Mouse (Mus musculus): ENCODE results near the gene Gm17402. TPM values are rescaled to one million over a fixed set of nuclear protein-coding genes. Genes with fewer than 3 reads are reported as not detected.

Gm17402 gene
- polyA plus RNA-seq (2012; rRNA removed), result not detected in 2 replicates

GRCm38 (mm10) chr3:67375063-67375462 is at the start of gene Gm17402:
Gene Gm17402 (minus strand): TSS chr3:67375163.
- no peaks in the 10 kb centered on the region for H3K36me3 ChIP-seq (ENCODE audit: control insufficient read depth, insufficient read depth, low read length)
- H3K27ac ChIP-seq (ENCODE audit: control insufficient read depth, insufficient read depth, low read depth, low read length), result peak within 1 kb of the TSS; percentile 88
- peak within 1 kb of the TSS; percentile 93 for H3K4me3 ChIP-seq (ENCODE audit: control insufficient read depth, low read depth, low read length)
- peaks cover 2% of the 10 kb centered on the region; the same call in 1 of the 2 replicates for H3K4me1 ChIP-seq (ENCODE audit: control insufficient read depth, insufficient read depth, low read length)
- H3K27me3 ChIP-seq (ENCODE audit: control insufficient read depth, insufficient read depth, low read length), result no peaks in the 10 kb centered on the region
- TF ChIP-seq CTCF (IDR thresholded peaks at IDR 0.05; ENCODE audit: control insufficient read depth, insufficient read depth, insufficient replicate concordance, low read depth, low read length) (no peak), POLR2A (IDR thresholded peaks at IDR 0.05; ENCODE audit: control insufficient read depth, low read depth, low read length) (no peak)

GRCm38 (mm10) chr3:67378215-67378614 is 3.3 kb upstream of the Gm17402 start:
- H3K27ac ChIP-seq (ENCODE audit: control insufficient read depth, insufficient read depth, low read depth, low read length), result no peak overlapping the region
- peaks cover 2% of the 10 kb centered on the region; the same call in 1 of the 2 replicates for H3K4me1 ChIP-seq (ENCODE audit: control insufficient read depth, insufficient read depth, low read length)
- no peaks in the 10 kb centered on the region for H3K36me3 ChIP-seq (ENCODE audit: control insufficient read depth, insufficient read depth, low read length)
- TF ChIP-seq CTCF (IDR thresholded peaks at IDR 0.05; ENCODE audit: control insufficient read depth, insufficient read depth, insufficient replicate concordance, low read depth, low read length) (no peak), POLR2A (IDR thresholded peaks at IDR 0.05; ENCODE audit: control insufficient read depth, low read depth, low read length) (no peak)
- H3K4me3 ChIP-seq (ENCODE audit: control insufficient read depth, low read depth, low read length), result no peak overlapping the region; the same call in 1 of the 2 replicates
- no peaks in the 10 kb centered on the region for H3K27me3 ChIP-seq (ENCODE audit: control insufficient read depth, insufficient read depth, low read length)

GRCm38 (mm10) chr3:67374360-67374778 is 594 bp downstream of the Gm17402 start:
- Histone ChIP-seq H3K36me3 (ENCODE audit: control insufficient read depth, insufficient read depth, low read length) (no peaks in the 10 kb centered on the region), H3K4me1 (ENCODE audit: control insufficient read depth, insufficient read depth, low read length) (peaks cover 2% of the 10 kb centered on the region; the same call in 1 of the 2 replicates), H3K27me3 (ENCODE audit: control insufficient read depth, insufficient read depth, low read length) (no peaks in the 10 kb centered on the region), H3K4me3 (ENCODE audit: control insufficient read depth, low read depth, low read length) (peak overlapping the region; percentile 93), H3K27ac (ENCODE audit: control insufficient read depth, insufficient read depth, low read depth, low read length) (peak overlapping the region; percentile 88)
- no peak for TF ChIP-seq CTCF (IDR thresholded peaks at IDR 0.05; ENCODE audit: control insufficient read depth, insufficient read depth, insufficient replicate concordance, low read depth, low read length)
- TF ChIP-seq POLR2A (IDR thresholded peaks at IDR 0.05; ENCODE audit: control insufficient read depth, low read depth, low read length), result no peak

- peak within 1 kb of the TSS; percentile 93 for H3K4me3 ChIP-seq (ENCODE audit: control insufficient read depth, low read depth, low read length)
- no peaks in the 10 kb centered on the region for H3K27me3 ChIP-seq (ENCODE audit: control insufficient read depth, insufficient read depth, low read length)
- H3K4me1 ChIP-seq (ENCODE audit: control insufficient read depth, insufficient read depth, low read length), result peaks cover 2% of the 10 kb centered on the region; the same call in 1 of the 2 replicates
- H3K36me3 ChIP-seq (ENCODE audit: control insufficient read depth, insufficient read depth, low read length), result no peaks in the 10 kb centered on the region
- TF ChIP-seq CTCF (IDR thresholded peaks at IDR 0.05; ENCODE audit: control insufficient read depth, insufficient read depth, insufficient replicate concordance, low read depth, low read length) (no peak), POLR2A (IDR thresholded peaks at IDR 0.05; ENCODE audit: control insufficient read depth, low read depth, low read length) (peak; percentile 97)
- peak within 1 kb of the TSS; percentile 88 for H3K27ac ChIP-seq (ENCODE audit: control insufficient read depth, insufficient read depth, low read depth, low read length)
Observed at GRCm38 (mm10) chr3:67373872-67374271, 1.1 kb downstream of the Gm17402 start, which contains the start of gene Mlf1. Gene Mlf1 (plus strand): TSS chr3:67374097.

- Histone ChIP-seq H3K27me3 (ENCODE audit: control insufficient read depth, insufficient read depth, low read length) (no peaks in the 10 kb centered on the region), H3K36me3 (ENCODE audit: control insufficient read depth, insufficient read depth, low read length) (no peaks in the 10 kb centered on the region), H3K4me1 (ENCODE audit: control insufficient read depth, insufficient read depth, low read length) (peaks cover 2% of the 10 kb centered on the region; the same call in 1 of the 2 replicates), H3K27ac (ENCODE audit: control insufficient read depth, insufficient read depth, low read depth, low read length) (no peak overlapping the region), H3K4me3 (ENCODE audit: control insufficient read depth, low read depth, low read length) (peak overlapping the region; percentile 58)
- TF ChIP-seq POLR2A (IDR thresholded peaks at IDR 0.05; ENCODE audit: control insufficient read depth, low read depth, low read length), result no peak
- no peak for TF ChIP-seq CTCF (IDR thresholded peaks at IDR 0.05; ENCODE audit: control insufficient read depth, insufficient read depth, insufficient replicate concordance, low read depth, low read length)
Observed at GRCm38 (mm10) chr3:67372781-67373180, 2.2 kb downstream of the Gm17402 start.

GRCm38 (mm10) chr3:67372194-67372593 is 2.8 kb downstream of the Gm17402 start:
- no peaks in the 10 kb centered on the region for H3K36me3 ChIP-seq (ENCODE audit: control insufficient read depth, insufficient read depth, low read length)
- no peaks in the 10 kb centered on the region for H3K27me3 ChIP-seq (ENCODE audit: control insufficient read depth, insufficient read depth, low read length)
- H3K4me1 ChIP-seq (ENCODE audit: control insufficient read depth, insufficient read depth, low read length), result peaks cover 2% of the 10 kb centered on the region; the same call in 1 of the 2 replicates
- TF ChIP-seq POLR2A (IDR thresholded peaks at IDR 0.05; ENCODE audit: control insufficient read depth, low read depth, low read length) (no peak), CTCF (IDR thresholded peaks at IDR 0.05; ENCODE audit: control insufficient read depth, insufficient read depth, insufficient replicate concordance, low read depth, low read length) (no peak)
- no peak overlapping the region for H3K27ac ChIP-seq (ENCODE audit: control insufficient read depth, insufficient read depth, low read depth, low read length)
- no peak overlapping the region for H3K4me3 ChIP-seq (ENCODE audit: control insufficient read depth, low read depth, low read length)

- no peaks in the 10 kb centered on the region for H3K27me3 ChIP-seq (ENCODE audit: control insufficient read depth, insufficient read depth, low read length)
- H3K27ac ChIP-seq (ENCODE audit: control insufficient read depth, insufficient read depth, low read depth, low read length), result no peak overlapping the region
- H3K4me1 ChIP-seq (ENCODE audit: control insufficient read depth, insufficient read depth, low read length), result peaks cover under 1% of the 10 kb centered on the region; the same call in 1 of the 2 replicates
- H3K36me3 ChIP-seq (ENCODE audit: control insufficient read depth, insufficient read depth, low read length), result no peaks in the 10 kb centered on the region
- no peak overlapping the region for H3K4me3 ChIP-seq (ENCODE audit: control insufficient read depth, low read depth, low read length)
- TF ChIP-seq CTCF (IDR thresholded peaks at IDR 0.05; ENCODE audit: control insufficient read depth, insufficient read depth, insufficient replicate concordance, low read depth, low read length) (no peak), POLR2A (IDR thresholded peaks at IDR 0.05; ENCODE audit: control insufficient read depth, low read depth, low read length) (no peak)
Observed at GRCm38 (mm10) chr3:67369407-67370079, 5.4 kb downstream of the Gm17402 start.
